Mouse (Mus musculus): ENCODE results near the gene Ggcx. TPM values are rescaled to one million over a fixed set of nuclear protein-coding genes. Genes with fewer than 3 reads are reported as not detected.

Ggcx gene
- total RNA-seq, 2 experiments from 2014 or later = 19.8 to 21.1 TPM

DNA sequence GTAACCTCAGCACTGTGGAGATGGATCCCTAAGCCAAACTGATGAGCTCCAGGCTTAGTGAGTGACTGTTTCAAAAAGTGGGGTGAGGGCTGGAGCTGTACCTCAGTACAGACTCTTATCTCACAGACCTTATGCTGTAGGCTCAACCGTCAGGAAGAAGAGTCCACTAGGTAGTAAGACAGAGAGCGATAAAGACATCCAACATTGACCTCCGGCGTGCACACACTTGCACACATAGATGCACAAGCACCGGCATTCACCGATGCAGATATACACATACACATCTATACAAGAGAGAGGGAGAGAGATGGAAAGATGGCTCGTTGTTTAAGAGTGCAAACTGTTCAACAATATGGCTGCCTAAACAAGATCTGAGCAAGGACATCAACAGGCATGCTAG, 30.2 kb upstream of the Ggcx start:
- intact Hi-C loops (cut with DNase I) = no loop called here
- no peak for DNase-seq (ENCODE audit: extremely low spot score in 1 of 2, low spot score in 2 of 2)

DNA sequence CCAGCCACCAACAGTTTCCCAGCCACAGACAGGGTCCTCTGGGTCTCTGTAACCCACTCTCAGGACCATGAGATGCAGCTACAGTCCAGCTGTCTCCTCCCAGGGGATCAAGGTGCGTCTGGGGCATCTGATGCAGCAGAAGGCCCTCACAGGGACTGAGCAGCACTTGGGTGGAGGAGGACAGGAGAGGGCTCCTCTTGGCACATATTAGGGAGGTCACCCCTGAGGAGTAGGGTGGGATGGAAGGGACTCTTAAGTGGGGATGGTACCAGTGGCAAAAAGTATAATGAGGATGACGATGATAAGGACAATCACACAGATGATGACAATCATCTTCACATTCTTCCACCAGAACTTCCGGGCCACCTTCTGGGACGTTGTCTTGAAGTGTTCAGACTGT, 28.9 kb upstream of the Ggcx start:
- no peak for DNase-seq (ENCODE audit: extremely low spot score in 1 of 2, low spot score in 2 of 2)
- intact Hi-C loops (cut with DNase I) = no loop called here

GRCm38 (mm10) chr6:72386561-72386960, 27.5 kb upstream of the Ggcx start:
- DNase-seq (ENCODE audit: extremely low spot score in 1 of 2, low spot score in 2 of 2) = no peak
- intact Hi-C loops (cut with DNase I) = no loop called here

GRCm38 (mm10) chr6:72387816-72388215, 26.3 kb upstream of the Ggcx start:
- intact Hi-C loops (cut with DNase I) = no loop called here
- no peak for DNase-seq (ENCODE audit: extremely low spot score in 1 of 2, low spot score in 2 of 2)

- intact Hi-C loops (cut with DNase I) = no loop called here
Measured at GRCm38 (mm10) chr6:72388266-72388665, 25.8 kb upstream of the Ggcx start.

GRCm38 (mm10) chr6:72388791-72389329, 25.2 kb upstream of the Ggcx start:
- intact Hi-C loops (cut with DNase I) = no loop called here
- DNase-seq (ENCODE audit: extremely low spot score in 1 of 2, low spot score in 2 of 2) = no peak

More at GRCm38 (mm10) chr6:72388266-72388665, 25.8 kb upstream of the Ggcx start:
- DNase-seq (ENCODE audit: extremely low spot score in 1 of 2, low spot score in 2 of 2) = no peak

DNA sequence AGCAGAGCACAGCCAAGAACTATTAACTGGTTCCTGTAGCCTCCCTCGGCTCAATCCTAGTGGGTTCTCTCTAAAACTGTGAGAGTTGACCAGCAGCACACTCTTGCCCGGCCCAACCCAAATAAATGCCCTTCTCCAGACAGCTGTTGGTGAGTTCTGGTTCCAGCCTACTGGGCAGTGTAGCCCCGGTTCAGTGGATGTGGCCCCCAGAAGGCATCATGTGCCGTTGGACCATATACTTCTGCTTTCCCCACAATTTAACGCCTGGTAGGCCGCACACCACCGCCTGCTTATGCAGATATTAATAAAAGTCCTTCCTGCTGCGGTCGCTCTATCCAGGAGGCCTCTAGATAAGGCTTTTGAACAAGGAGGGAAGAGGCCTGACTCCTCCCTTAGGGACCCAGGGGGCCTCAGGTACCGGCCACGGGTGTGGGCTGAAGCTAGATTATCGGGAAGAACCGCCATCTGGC, 24.6 kb upstream of the Ggcx start:
- DNase-seq (ENCODE audit: extremely low spot score in 1 of 2, low spot score in 2 of 2) = no peak
- intact Hi-C loops (cut with DNase I) = no loop called here

GRCm38 (mm10) chr6:72389941-72390771, 24.0 kb upstream of the Ggcx start, which contains the start of gene Vamp8:
Gene Vamp8, minus strand, starts transcription at chr6:72390703.
- intact Hi-C loops (cut with DNase I) = no loop called here
- peak; percentile 30 to 88 for DNase-seq (ENCODE audit: extremely low spot score in 1 of 2, low spot score in 2 of 2)

- DNase-seq (ENCODE audit: extremely low spot score in 1 of 2, low spot score in 2 of 2) = peak in 1 of 2 experiments; percentile 79
- intact Hi-C loops (cut with DNase I) = no loop called here
Measured at GRCm38 (mm10) chr6:72390795-72391521, 23.1 kb upstream of the Ggcx start.

DNA sequence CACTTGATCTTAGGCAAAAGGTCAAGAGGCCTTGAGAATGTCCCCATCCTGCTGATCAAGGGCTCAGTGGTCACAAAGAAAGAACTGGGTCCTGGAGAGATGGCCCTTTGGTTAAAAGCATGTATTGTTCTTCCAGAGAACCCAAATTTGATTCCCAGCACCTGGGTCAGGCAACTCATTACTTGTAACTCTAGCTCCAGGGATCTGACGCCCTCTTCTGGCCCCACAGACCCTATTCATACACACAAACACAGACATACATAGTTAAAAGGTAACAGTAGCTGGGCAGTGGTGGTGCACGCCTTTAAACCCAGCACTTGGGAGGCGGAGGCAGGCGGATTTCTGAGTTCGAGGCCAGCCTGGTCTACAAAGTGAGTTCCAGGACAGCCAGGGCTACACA, 21.8 kb upstream of the Ggcx start:
- intact Hi-C loops (cut with DNase I) = no loop called here
- no peak for DNase-seq (ENCODE audit: extremely low spot score in 1 of 2, low spot score in 2 of 2)

DNA sequence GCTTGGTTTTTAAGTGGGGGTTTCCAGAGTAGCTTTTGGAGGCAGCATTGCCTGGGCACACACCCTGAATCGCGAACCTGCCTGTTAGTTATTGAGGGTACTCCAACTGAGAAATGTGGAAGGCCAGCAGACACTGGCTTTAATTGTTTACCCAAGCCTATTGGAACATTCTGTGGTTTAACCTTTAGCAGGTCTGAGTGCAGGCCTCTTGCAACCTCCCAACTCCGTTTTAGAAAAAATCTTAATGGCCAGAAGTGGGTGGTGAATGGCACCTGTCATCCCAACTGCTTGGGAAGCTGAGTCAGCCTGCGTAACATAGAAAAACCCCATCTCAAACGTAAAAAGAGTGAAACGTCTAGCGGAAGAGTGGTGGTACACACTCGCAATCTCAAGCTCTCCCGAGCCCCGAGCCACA, 17.3 kb upstream of the Ggcx start:
- intact Hi-C loops (cut with DNase I) = no loop called here
- DNase-seq (ENCODE audit: extremely low spot score in 1 of 2, low spot score in 2 of 2) = no peak

- intact Hi-C loops (cut with DNase I) = no loop called here
Measured at GRCm38 (mm10) chr6:72399967-72400366, 14.1 kb upstream of the Ggcx start.

GRCm38 (mm10) chr6:72401875-72402274, 12.2 kb upstream of the Ggcx start:
- DNase-seq (ENCODE audit: extremely low spot score in 1 of 2, low spot score in 2 of 2) = peak; percentile 38 to 70
- intact Hi-C loops (cut with DNase I) = no loop called here

More at GRCm38 (mm10) chr6:72399967-72400366, 14.1 kb upstream of the Ggcx start:
- DNase-seq (ENCODE audit: extremely low spot score in 1 of 2, low spot score in 2 of 2) = no peak

GRCm38 (mm10) chr6:72405356-72405755, 8.8 kb upstream of the Ggcx start:
- no peak for DNase-seq (ENCODE audit: extremely low spot score in 1 of 2, low spot score in 2 of 2)
- intact Hi-C loops (cut with DNase I) = loop anchor here (5.0 kb wide), 1 partner anchor 43 kb away; no protein-coding TSS in a partner anchor

DNA sequence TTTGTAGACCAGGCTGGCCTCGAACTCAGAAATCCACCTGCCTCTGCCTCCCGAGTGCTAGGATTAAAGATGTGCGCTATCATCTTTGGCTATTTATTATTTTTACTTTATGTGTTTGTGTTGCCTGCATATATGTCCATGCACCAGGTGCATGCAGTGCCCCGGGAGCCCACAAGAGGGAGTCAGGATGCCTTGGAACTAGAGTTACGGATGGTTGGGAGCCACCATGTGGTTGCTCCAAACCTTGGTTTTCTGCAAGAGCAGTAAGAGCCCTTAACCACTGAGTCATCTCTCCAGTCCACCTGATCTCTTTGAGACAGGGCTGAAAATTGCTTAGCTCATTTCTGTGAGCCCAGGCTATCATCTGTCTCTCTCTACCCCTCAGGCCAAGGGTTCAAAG, 7.0 kb upstream of the Ggcx start:
- intact Hi-C loops (cut with DNase I) = loop anchor here (5.0 kb wide), 1 partner anchor 45 kb away; no protein-coding TSS in a partner anchor
- peak; percentile 60 to 83 for DNase-seq (ENCODE audit: extremely low spot score in 1 of 2, low spot score in 2 of 2)

DNA sequence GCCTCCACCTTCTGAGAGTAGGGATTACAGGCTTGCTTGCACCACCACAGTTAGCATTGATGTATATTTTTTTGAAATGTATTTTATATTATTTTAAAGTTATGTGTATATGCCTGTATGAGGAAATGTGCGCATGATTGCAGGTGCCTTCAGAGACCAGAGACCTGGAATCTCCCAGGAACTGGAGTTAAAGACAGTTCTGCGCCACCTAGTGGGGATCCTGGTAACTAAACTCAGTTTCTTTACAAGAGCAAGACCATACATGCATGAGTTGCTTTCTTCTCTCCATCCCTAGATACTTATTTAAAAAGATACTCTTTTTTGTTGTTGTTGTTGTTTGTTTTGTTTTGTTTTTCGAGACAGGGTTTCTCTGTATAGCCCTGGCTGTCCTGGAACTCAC, 4.5 kb upstream of the Ggcx start:
- DNase-seq (ENCODE audit: extremely low spot score in 1 of 2, low spot score in 2 of 2) = peak in 1 of 2 experiments; percentile 71
- intact Hi-C loops (cut with DNase I) = loop anchor here (5.0 kb wide), 1 partner anchor 47 kb away; no protein-coding TSS in a partner anchor

DNA sequence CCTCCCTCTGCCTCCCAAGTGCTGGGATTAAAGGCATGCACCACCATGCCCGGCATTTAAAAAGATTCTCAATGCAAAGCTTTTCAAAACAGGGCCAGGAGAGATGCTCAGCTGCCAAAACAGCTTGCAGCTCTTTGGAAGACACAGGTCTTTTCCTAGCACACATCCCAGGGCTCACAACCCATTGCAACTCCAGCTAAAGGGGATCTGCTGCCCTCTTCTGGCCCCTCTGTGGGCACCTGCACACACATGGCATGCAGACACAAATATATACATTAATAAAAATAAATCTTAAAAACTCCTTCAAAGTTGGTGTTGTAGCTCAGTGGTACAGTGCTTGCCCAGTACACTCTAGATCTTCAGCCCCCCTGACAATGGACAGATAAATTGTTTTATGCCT, 4.1 kb upstream of the Ggcx start:
- intact Hi-C loops (cut with DNase I) = no loop called here
- no peak for DNase-seq (ENCODE audit: extremely low spot score in 1 of 2, low spot score in 2 of 2)

DNA sequence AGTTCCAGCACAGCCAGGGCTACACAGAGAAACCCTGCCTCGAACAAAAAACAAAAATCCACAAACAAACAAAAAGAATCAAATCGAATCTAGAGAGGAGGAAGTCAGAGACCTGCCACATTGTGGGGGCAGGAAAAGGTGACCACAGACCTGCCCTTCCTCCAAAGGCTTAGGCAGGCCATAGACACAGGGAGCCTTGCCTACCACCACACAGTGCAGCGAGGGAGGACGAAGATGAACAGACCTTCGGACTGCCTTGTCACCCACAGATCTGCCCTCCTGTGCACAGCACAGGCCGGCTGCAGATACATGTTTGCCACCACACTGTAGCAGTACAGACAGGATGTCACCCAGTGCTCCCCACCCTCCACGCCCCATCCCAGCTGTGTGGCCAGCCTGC, 3.6 kb upstream of the Ggcx start:
- intact Hi-C loops (cut with DNase I) = no loop called here
- no peak for DNase-seq (ENCODE audit: extremely low spot score in 1 of 2, low spot score in 2 of 2)

DNA sequence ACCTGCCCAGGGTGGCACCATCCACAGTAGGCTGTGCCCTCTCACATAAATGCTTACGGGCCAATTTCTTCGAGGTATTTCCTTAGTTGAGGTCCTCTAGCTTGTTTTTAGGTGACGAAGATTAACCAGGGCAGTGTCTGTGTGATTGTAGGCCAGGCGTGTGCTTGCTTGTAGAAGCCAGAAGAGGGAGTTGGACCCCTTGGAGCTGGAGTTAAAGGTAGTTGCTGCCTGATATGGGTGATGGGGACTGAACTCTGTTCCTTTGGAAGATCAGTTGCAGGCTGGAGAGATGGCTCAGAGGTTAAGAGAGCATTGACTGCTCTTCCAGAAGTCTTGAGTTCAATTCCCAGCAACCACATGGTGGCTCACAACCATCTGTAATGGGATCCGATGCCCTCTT, 1.1 kb downstream of the Ggcx start:
- intact Hi-C loops (cut with DNase I) = no loop called here

More for the DNA sequence above, 1.1 kb downstream of the Ggcx start:
- DNase-seq (ENCODE audit: extremely low spot score in 1 of 2, low spot score in 2 of 2) = no peak

All from left cerebral cortex, postnatal 10 days (tissue).